Mouse (Mus musculus): ENCODE data around the gene Ubr7. TPM values are rescaled to one million over a fixed set of nuclear protein-coding genes. Genes with fewer than 3 reads are reported as not detected.

The Ubr7 gene
- 10 to 100 TPM; 22.8 to 24.6 TPM for total RNA-seq (2021)
- polyA plus RNA-seq (2012; rRNA removed), result 12.3 and 22.8 TPM in 2 replicates
- long read RNA-seq, transcript Ubr7-201 (11 exons, 3,261 nt), result major isoform, 25 of 58 reads
- long read RNA-seq, partial matches to known transcripts, result 0 of 58 reads
- long read RNA-seq, other reads (novel, unspliced or antisense), result 33 of 58 reads

- intact Hi-C loops (cut with DNase I), result loop anchor here (1.0 to 5.0 kb wide), 2 partner anchors 15 to 119 kb away; partner anchors contain the start of genes Btbd7, Moap1 and Tmem251
- 0 out of 2 replicates have a peak, but pooled peaks cover 1% of the 10 kb centered on the region for H3K79me2 ChIP-seq (replicated peaks; ENCODE audit: control insufficient read depth, insufficient read depth, low read length)
These were observed at the start of gene Ubr7, which contains the start of the genes Gm28051 and Gon7 for GRCm38 (mm10) chr12:102757689-102758402. TSS of gene Ubr7 (plus strand) at chr12:102757967. TSS of gene Gm28051 (minus strand) at chr12:102757765. TSS of gene Gon7 (minus strand) at chr12:102757803.

GRCm38 (mm10) chr12:102708220-102708619 is 49.5 kb upstream of the Ubr7 start:
- intact Hi-C loops (cut with DNase I), result loop anchor here (1.0 to 10.0 kb wide), 3 partner anchors 34 to 357 kb away; partner anchors contain the start of genes Moap1 and Tmem251
- TF ChIP-seq CTCF (IDR thresholded peaks at IDR 0.05) (peak; percentile 72), EP300 (IDR thresholded peaks at IDR 0.05; ENCODE audit: insufficient read depth, low read depth, low read length) (no peak), POLR2A (IDR thresholded peaks at IDR 0.05; ENCODE audit: insufficient read depth, low read depth, low read length) (no peak)
- 36% methylated on average over 11 of the region's 11 CpGs for WGBS
- Histone ChIP-seq H3K36me3 (ENCODE audit: control insufficient read depth, insufficient read depth, low read length) (no peaks in the 10 kb centered on the region), H3K27me3 (ENCODE audit: control insufficient read depth, insufficient read depth, low read length) (no peaks in the 10 kb centered on the region), H3K4me3 (no peak overlapping the region), H3K4me1 (ENCODE audit: control insufficient read depth, insufficient read depth, low read length) (peaks cover 5% of the 10 kb centered on the region; the same call in 1 of the 2 replicates), H3K27ac (no peak overlapping the region), H3K9ac (ENCODE audit: low read depth, low read length) (no peak overlapping the region), H3K79me2 (replicated peaks; ENCODE audit: control insufficient read depth, insufficient read depth, low read length) (no peaks in the 10 kb centered on the region)
- DNase-seq, result peak; percentile 36 to 51

More at GRCm38 (mm10) chr12:102757689-102758402, at the start of gene Ubr7, which contains the start of the genes Gm28051 and Gon7:
- H3K4me1 ChIP-seq (ENCODE audit: control insufficient read depth, insufficient read depth, low read length), result peaks cover 5% of the 10 kb centered on the region
- DNase-seq, result peak; percentile 95 to 98
- TF ChIP-seq CTCF (IDR thresholded peaks at IDR 0.05) (peak; percentile 68), EP300 (IDR thresholded peaks at IDR 0.05; ENCODE audit: insufficient read depth, low read depth, low read length) (0 out of 2 replicates have a peak, but pooled peaks have one; percentile 10), POLR2A (IDR thresholded peaks at IDR 0.05; ENCODE audit: insufficient read depth, low read depth, low read length) (peak; percentile 68)
- peak within 1 kb of the TSS; percentile 76 for H3K9ac ChIP-seq (ENCODE audit: low read depth, low read length)
- H3K4me3 ChIP-seq, result peak within 1 kb of the TSS; percentile 63
- H3K27ac ChIP-seq, result peak within 1 kb of the TSS; percentile 92
- H3K27me3 ChIP-seq (ENCODE audit: control insufficient read depth, insufficient read depth, low read length), result no peaks in the 10 kb centered on the region
- no peaks in the 10 kb centered on the region; the same call in 1 of the 2 replicates for H3K36me3 ChIP-seq (ENCODE audit: control insufficient read depth, insufficient read depth, low read length)
- under 1% methylated on average over 73 of the region's 73 CpGs for WGBS

- no peaks in the 10 kb centered on the region for H3K36me3 ChIP-seq (ENCODE audit: control insufficient read depth, insufficient read depth, low read length)
- no peak overlapping the region for H3K9ac ChIP-seq (ENCODE audit: low read depth, low read length)
- H3K27ac ChIP-seq, result no peak overlapping the region
- H3K4me3 ChIP-seq, result no peak overlapping the region
- H3K27me3 ChIP-seq (ENCODE audit: control insufficient read depth, insufficient read depth, low read length), result no peaks in the 10 kb centered on the region
- WGBS, result 91% methylated on average over 5 of the region's 5 CpGs
- TF ChIP-seq POLR2A (IDR thresholded peaks at IDR 0.05; ENCODE audit: insufficient read depth, low read depth, low read length), result no peak
- TF ChIP-seq CTCF (IDR thresholded peaks at IDR 0.05), result no peak
- no peak for TF ChIP-seq EP300 (IDR thresholded peaks at IDR 0.05; ENCODE audit: insufficient read depth, low read depth, low read length)
- H3K4me1 ChIP-seq (ENCODE audit: control insufficient read depth, insufficient read depth, low read length), result peaks cover 1% of the 10 kb centered on the region; the same call in 1 of the 2 replicates
- intact Hi-C loops (cut with DNase I), result loop anchor here (5.0 to 10.0 kb wide), 3 partner anchors 32 to 355 kb away; partner anchors contain the start of genes Moap1 and Tmem251
- H3K79me2 ChIP-seq (replicated peaks; ENCODE audit: control insufficient read depth, insufficient read depth, low read length), result no peaks in the 10 kb centered on the region
- no peak for DNase-seq
These were observed 47.9 kb upstream of the Ubr7 start for GRCm38 (mm10) chr12:102709896-102710295.

DNA sequence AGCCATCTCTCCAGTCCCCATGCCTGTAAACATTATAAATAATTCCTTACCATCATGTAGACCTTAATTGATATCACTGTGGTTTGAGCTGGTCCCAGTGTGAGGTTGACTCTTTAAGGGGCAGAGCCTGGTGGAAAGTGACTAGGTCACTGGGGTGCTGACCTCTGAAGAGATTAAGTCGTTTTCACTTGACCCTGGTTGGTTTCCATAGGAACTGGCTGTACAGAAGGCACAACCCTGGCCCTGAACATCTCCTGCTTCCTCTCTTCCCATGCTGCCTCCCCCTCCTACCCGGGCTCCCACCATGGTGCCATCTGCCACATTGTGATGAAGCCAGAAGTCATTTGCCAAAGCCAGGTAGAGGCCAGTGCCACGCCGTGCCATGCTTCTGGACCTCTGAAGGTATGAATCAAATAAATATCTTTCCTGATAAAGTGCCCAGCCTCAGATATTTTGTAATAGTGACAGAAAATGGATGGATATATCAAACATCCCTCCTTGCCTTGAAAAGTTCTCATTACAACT is 46.9 kb upstream of the Ubr7 start:
- Histone ChIP-seq H3K4me3 (no peak overlapping the region), H3K27ac (no peak overlapping the region), H3K79me2 (replicated peaks; ENCODE audit: control insufficient read depth, insufficient read depth, low read length) (no peaks in the 10 kb centered on the region), H3K36me3 (ENCODE audit: control insufficient read depth, insufficient read depth, low read length) (no peaks in the 10 kb centered on the region), H3K4me1 (ENCODE audit: control insufficient read depth, insufficient read depth, low read length) (no peaks in the 10 kb centered on the region), H3K9ac (ENCODE audit: low read depth, low read length) (no peak overlapping the region), H3K27me3 (ENCODE audit: control insufficient read depth, insufficient read depth, low read length) (no peaks in the 10 kb centered on the region)
- no peak for TF ChIP-seq POLR2A (IDR thresholded peaks at IDR 0.05; ENCODE audit: insufficient read depth, low read depth, low read length)
- no peak for TF ChIP-seq CTCF (IDR thresholded peaks at IDR 0.05)
- TF ChIP-seq EP300 (IDR thresholded peaks at IDR 0.05; ENCODE audit: insufficient read depth, low read depth, low read length), result no peak
- intact Hi-C loops (cut with DNase I), result loop anchor here (10.0 kb wide), 1 partner anchor 216 kb away; no protein-coding TSS in a partner anchor
- WGBS, result 60% methylated on average over 4 of the region's 4 CpGs
- DNase-seq, result no peak

DNA sequence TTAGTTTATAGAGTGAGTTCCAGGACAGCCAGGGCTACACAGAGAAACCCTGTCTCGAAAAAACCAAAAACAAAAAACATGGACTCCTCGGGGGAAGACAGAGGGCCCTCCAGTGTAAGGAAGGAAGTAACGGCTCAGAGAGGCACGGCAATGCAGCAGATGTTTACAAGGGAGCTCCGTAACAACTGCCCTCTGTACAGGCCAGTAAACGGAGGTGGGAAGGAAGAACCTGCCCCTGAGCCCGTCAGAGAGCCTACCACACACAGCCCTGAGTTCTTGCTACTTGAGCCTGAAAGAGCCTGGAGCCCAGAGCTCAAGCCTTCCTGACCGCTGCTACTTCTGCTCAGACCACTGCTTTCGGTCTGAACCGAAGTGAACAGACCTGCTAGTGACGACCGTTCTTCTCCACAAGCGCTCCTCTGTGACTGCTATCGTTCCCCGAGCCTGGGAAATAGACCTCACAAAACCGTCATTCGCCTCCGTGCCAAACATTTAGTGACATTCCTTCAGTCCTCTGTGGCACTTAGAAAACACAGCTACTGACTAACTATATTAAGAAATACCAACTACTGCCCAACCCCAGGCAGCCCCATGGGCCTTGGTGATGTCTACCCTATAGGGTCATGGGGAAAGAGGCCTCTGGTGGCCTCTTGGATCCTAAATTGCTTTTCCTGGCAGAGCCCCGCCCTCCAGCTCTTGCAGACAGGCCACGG is 44.5 kb upstream of the Ubr7 start:
- Histone ChIP-seq H3K79me2 (replicated peaks; ENCODE audit: control insufficient read depth, insufficient read depth, low read length) (no peaks in the 10 kb centered on the region), H3K27ac (no peak overlapping the region), H3K4me1 (ENCODE audit: control insufficient read depth, insufficient read depth, low read length) (no peaks in the 10 kb centered on the region), H3K9ac (ENCODE audit: low read depth, low read length) (no peak overlapping the region), H3K4me3 (no peak overlapping the region), H3K36me3 (ENCODE audit: control insufficient read depth, insufficient read depth, low read length) (no peaks in the 10 kb centered on the region), H3K27me3 (ENCODE audit: control insufficient read depth, insufficient read depth, low read length) (no peaks in the 10 kb centered on the region)
- 57% methylated on average over 20 of the region's 20 CpGs for WGBS
- TF ChIP-seq EP300 (IDR thresholded peaks at IDR 0.05; ENCODE audit: insufficient read depth, low read depth, low read length), result no peak
- TF ChIP-seq CTCF (IDR thresholded peaks at IDR 0.05), result no peak
- TF ChIP-seq POLR2A (IDR thresholded peaks at IDR 0.05; ENCODE audit: insufficient read depth, low read depth, low read length), result no peak
- DNase-seq, result no peak
- intact Hi-C loops (cut with DNase I), result loop anchor here (10.0 kb wide), 1 partner anchor 219 kb away; no protein-coding TSS in a partner anchor

Measured in heart, adult 2 months (tissue).